8 mouse cellular contexts compared by ENCODE assay signal in genomic region chr19:29251958-29252801, GRCm38 (mm10). TPM values are rescaled to one million over a fixed set of nuclear protein-coding genes. Genes with fewer than 3 reads are reported as not detected.
A peak's percentile ranks its signal among the peaks of the same experiment; 100 is the strongest.
DNase-seq lines count a peak whose midpoint lies in the region; ATAC-seq and TF ChIP-seq lines count a peak whose summit lies in the region.

No protein-coding gene starts in this region.

- intact Hi-C loops in left cerebral cortex, adult 2 months (cut with DNase I) = loop anchor here (2.0 to 10.0 kb wide), 6 partner anchors 15 to 477 kb away; partner anchors contain the start of genes 4430402I18Rik, Ak3 and Rcl1

- peak overlapping the region; percentile 93 for H3K9ac ChIP-seq in heart, embryonic 15.5 days
- H3K9ac ChIP-seq in midbrain, embryonic 13.5 days (replicated peaks) = peak overlapping the region; percentile 98
- peak overlapping the region; percentile 99 for H3K9ac ChIP-seq in stomach, embryonic 16.5 days (ENCODE audit: low read length)

- H3K4me1 ChIP-seq in cerebellum, adult 2 months (ENCODE audit: control insufficient read depth, insufficient read depth, low read length) = peaks cover 4% of the 10 kb centered on the region; the same call in 1 of the 2 replicates
- peaks cover 28% of the 10 kb centered on the region for H3K4me1 ChIP-seq in heart, embryonic 15.5 days (replicated peaks)
- peaks cover 69% of the 10 kb centered on the region for H3K4me1 ChIP-seq in midbrain, embryonic 13.5 days (replicated peaks)
- H3K4me1 ChIP-seq in stomach, embryonic 16.5 days (ENCODE audit: control insufficient read depth, insufficient read depth, low read length) = peaks cover 23% of the 10 kb centered on the region

- H3K9me3 ChIP-seq in heart, embryonic 15.5 days (replicated peaks) = no peaks in the 10 kb centered on the region
- H3K9me3 ChIP-seq in midbrain, embryonic 13.5 days = no peaks in the 10 kb centered on the region
- H3K9me3 ChIP-seq in stomach, embryonic 16.5 days (replicated peaks; ENCODE audit: control insufficient read depth, low read length) = no peaks in the 10 kb centered on the region

- peak overlapping the region; percentile 79 for H3K4me3 ChIP-seq in cerebellum, adult 2 months (replicated peaks; ENCODE audit: insufficient read depth, low read depth, low read length)
- peak overlapping the region; percentile 86 for H3K4me3 ChIP-seq in heart, embryonic 15.5 days
- peak overlapping the region; percentile 95 for H3K4me3 ChIP-seq in left cerebral cortex, adult 2 months
- peak overlapping the region; percentile 92 for H3K4me3 ChIP-seq in midbrain, embryonic 13.5 days (replicated peaks)
- peak overlapping the region; percentile 88 for H3K4me3 ChIP-seq in stomach, embryonic 16.5 days (replicated peaks; ENCODE audit: low read length)

- no peaks in the 10 kb centered on the region for H3K36me3 ChIP-seq in heart, embryonic 15.5 days
- H3K36me3 ChIP-seq in midbrain, embryonic 13.5 days = 0 out of 2 replicates have a peak, but pooled peaks cover 2% of the 10 kb centered on the region
- H3K36me3 ChIP-seq in stomach, embryonic 16.5 days (ENCODE audit: control insufficient read depth, insufficient read depth, low read length) = no peaks in the 10 kb centered on the region

- no peak for TF ChIP-seq POLR2A in cerebellum, adult 2 months (IDR thresholded peaks at IDR 0.05; ENCODE audit: borderline replicate concordance, insufficient read depth, low read length)

- DNase-seq in cerebellum, adult 2 months = peak; percentile 29 to 40
- DNase-seq in cerebellum, adult 11 months = no peak
- DNase-seq in cerebellum, postnatal 14 days = peak; percentile 24 to 45
- peak; percentile 37 to 43 for DNase-seq in left cerebral cortex, adult 2 months (ENCODE audit: extremely low spot score in 1 of 2, low spot score in 2 of 2)

- peak overlapping the region; percentile 86 for H3K27ac ChIP-seq in cerebellum, adult 2 months (ENCODE audit: insufficient read depth, low read length)
- peak overlapping the region; percentile 99 for H3K27ac ChIP-seq in heart, embryonic 15.5 days
- peak overlapping the region; percentile 98 for H3K27ac ChIP-seq in left cerebral cortex, adult 2 months
- peak overlapping the region; percentile 97 for H3K27ac ChIP-seq in midbrain, embryonic 13.5 days
- H3K27ac ChIP-seq in stomach, embryonic 16.5 days (ENCODE audit: low read length) = peak overlapping the region; percentile 99

- no peak for TF ChIP-seq CTCF in cerebellum, adult 2 months (IDR thresholded peaks at IDR 0.05; ENCODE audit: borderline replicate concordance, insufficient read depth, low read depth, low read length)
- TF ChIP-seq CTCF in left cerebral cortex, adult 2 months (IDR thresholded peaks at IDR 0.05) = no peak

- ATAC-seq in CD4-positive, CD25-positive, alpha-beta regulatory T cell, adult 4 months = peak; percentile 25
- ATAC-seq in heart, embryonic 15.5 days (replicated peaks; ENCODE audit: insufficient number of reproducible peaks, insufficient read depth, low FRiP score, low read depth) = peak; percentile 60
- ATAC-seq in midbrain, embryonic 13.5 days = peak; percentile 79; the same call in 1 of the 2 replicates
- ATAC-seq in stomach, embryonic 16.5 days (ENCODE audit: insufficient read depth, low FRiP score) = peak; percentile 38; the same call in 1 of the 2 replicates

- H3K4me2 ChIP-seq in heart, embryonic 15.5 days = peak overlapping the region; percentile 72
- H3K4me2 ChIP-seq in midbrain, embryonic 13.5 days (replicated peaks) = peak overlapping the region; percentile 79
- peak overlapping the region; percentile 87 for H3K4me2 ChIP-seq in stomach, embryonic 16.5 days (ENCODE audit: low read depth, low read length)

- under 1% methylated on average over 44 of the region's 44 CpGs for WGBS in cerebellum, adult 2 months
- WGBS in heart, embryonic 15.5 days = under 1% methylated on average over 43 of the region's 44 CpGs
- WGBS in midbrain, embryonic 13.5 days = under 1% methylated on average over 44 of the region's 44 CpGs
- under 1% methylated on average over 41 of the region's 44 CpGs for WGBS in stomach, embryonic 16.5 days

- H3K27me3 ChIP-seq in cerebellum, adult 2 months (ENCODE audit: control insufficient read depth, insufficient read depth, low read length) = no peaks in the 10 kb centered on the region
- H3K27me3 ChIP-seq in heart, embryonic 15.5 days = no peaks in the 10 kb centered on the region
- H3K27me3 ChIP-seq in midbrain, embryonic 13.5 days = no peaks in the 10 kb centered on the region
- no peaks in the 10 kb centered on the region for H3K27me3 ChIP-seq in stomach, embryonic 16.5 days (ENCODE audit: control insufficient read depth, insufficient read depth, low read length)

RNA-seq across cellular contexts. Expression of gene Jak2, which starts 0.6 kb away (rescaled TPM):
- 17.1 and 17.9 TPM in 2 replicates for polyA plus RNA-seq in cerebellum, adult 2 months (2012; rRNA removed)
- polyA plus RNA-seq in CD4-positive, CD25-positive, alpha-beta regulatory T cell, adult 4 months (2017; shearing (Covaris generic)) = 10 to 100 TPM; 14.9 to 19.1 TPM
- 5.7 and 7.6 TPM in 2 replicates for polyA plus RNA-seq in heart, embryonic 15.5 days (2015; fragmentation: Nextera tagmentation; extraction: Ambion mirVana)
- 10 to 100 TPM; 34.7 to 39.5 TPM for total RNA-seq in left cerebral cortex, adult 2 months (2021)
- polyA plus RNA-seq in midbrain, embryonic 13.5 days (2015; fragmentation: Nextera tagmentation; extraction: Ambion mirVana) = 13.4 and 14.6 TPM in 2 replicates
- polyA plus RNA-seq in stomach, embryonic 16.5 days (2015; fragmentation: Nextera tagmentation; extraction: Ambion mirVana) = 4.4 and 5.0 TPM in 2 replicates

Comparison
In these comparisons a context has a peak if more than half of its experiments do, and no peak if none do; other contexts are left out.
1. ATAC-seq: peak in every context shown above with its lines; median percentile 79 in midbrain, embryonic 13.5 days; 60 in heart, embryonic 15.5 days; 38 in stomach, embryonic 16.5 days; 25 in CD4-positive, CD25-positive, alpha-beta regulatory T cell, adult 4 months.